Mouse (Mus musculus) ES-Bruce4 (cell line): ENCODE measurements around the gene Ccdc130. TPM values are rescaled to one million over a fixed set of nuclear protein-coding genes. Genes with fewer than 3 reads are reported as not detected.
A peak's percentile ranks its signal among the peaks of the same experiment; 100 is the strongest.

ENCODE experiments used
- H3K27ac ChIP-seq: 2 replicates; pipeline ENCODE4 v1.5.1; 2012; ENCODE audit warnings: low read length, inconsistent platforms; ENCODE audit not compliant: insufficient read depth
- H3K27me3 ChIP-seq: 2 replicates; pipeline ENCODE4 v1.6.1; 2012; ENCODE audit warnings: mild to moderate bottlenecking, low read length, inconsistent platforms; ENCODE audit not compliant: control insufficient read depth, poor library complexity, insufficient read depth, severe bottlenecking
- H3K36me3 ChIP-seq: 2 replicates; pipeline ENCODE4 v1.6.1; 2012; ENCODE audit warnings: inconsistent platforms, mild to moderate bottlenecking, low read length, moderate library complexity; ENCODE audit not compliant: control insufficient read depth, poor library complexity, insufficient read depth, severe bottlenecking
- H3K4me1 ChIP-seq: one replicate; pipeline ENCODE4 v1.8.1; 2011; ENCODE audit warnings: low read length; ENCODE audit not compliant: control insufficient read depth, insufficient read depth
- H3K4me3 ChIP-seq: 2 replicates; pipeline ENCODE4 v1.5.1; 2011; ENCODE audit warnings: low read depth, mild to moderate bottlenecking, low read length
- H3K9ac ChIP-seq: 2 replicates; pipeline ENCODE4 v1.6.1; 2012; ENCODE audit warnings: low read depth, mild to moderate bottlenecking, inconsistent platforms; ENCODE audit not compliant: poor library complexity, severe bottlenecking
- H3K9me3 ChIP-seq: replicated peaks from 2 replicates; pipeline ENCODE4 v1.6.1; 2012; ENCODE audit warnings: mild to moderate bottlenecking, low read length, inconsistent platforms; ENCODE audit not compliant: control insufficient read depth, poor library complexity, insufficient read depth, severe bottlenecking
- CTCF ChIP-seq: IDR thresholded peaks from one replicate; pipeline ENCODE4 v1.8.1; 2011; ENCODE audit warnings: low read depth, low read length
- EP300 ChIP-seq: IDR thresholded peaks from 2 replicates; pipeline ENCODE4 v1.6.1; 2011; ENCODE audit warnings: low read depth, low read length; ENCODE audit not compliant: insufficient read depth
- POLR2A ChIP-seq: IDR thresholded peaks from one replicate; pipeline ENCODE4 v1.8.1; 2011; ENCODE audit warnings: low read length; ENCODE audit not compliant: insufficient read depth
- polyA plus RNA-seq: library from polyadenylated mRNA; stranded (reverse); fragments of >200 nt; gene quantifications from 2 replicates; pipeline ENCODE4 v1.2.4, GENCODE M21; 2011; ENCODE audit warnings: low read depth; ENCODE audit not compliant: missing spikeins, insufficient read depth, insufficient read length

Gene Ccdc130
- 21.3 and 25.7 TPM in 2 replicates for polyA plus RNA-seq

GRCm38 (mm10) chr8:84269950-84270773, at the start of gene Ccdc130:
TSS of gene Ccdc130 (minus strand) at chr8:84270380.
- H3K9ac ChIP-seq: peak within 1 kb of the TSS; percentile 74
- peak within 1 kb of the TSS; percentile 37; the same call in 1 of the 2 replicates for H3K27ac ChIP-seq
- H3K4me1 ChIP-seq: no peaks in the 10 kb centered on the region
- TF ChIP-seq EP300 (0 out of 2 replicates have a peak, but pooled peaks have one; percentile 24), POLR2A (no peak)
- no peaks in the 10 kb centered on the region for H3K9me3 ChIP-seq
- H3K36me3 ChIP-seq: peaks cover 5% of the 10 kb centered on the region
- no peaks in the 10 kb centered on the region for H3K27me3 ChIP-seq
- peak within 1 kb of the TSS; percentile 88 for H3K4me3 ChIP-seq

GRCm38 (mm10) chr8:84308376-84308775, 38.2 kb upstream of the Ccdc130 start:
- H3K4me3 ChIP-seq: no peak overlapping the region
- H3K27ac ChIP-seq: no peak overlapping the region
- no peak overlapping the region for H3K9ac ChIP-seq
- H3K27me3 ChIP-seq: no peaks in the 10 kb centered on the region; the same call in 1 of the 2 replicates
- H3K4me1 ChIP-seq: no peaks in the 10 kb centered on the region
- no peaks in the 10 kb centered on the region for H3K9me3 ChIP-seq
- H3K36me3 ChIP-seq: no peaks in the 10 kb centered on the region
- no peak for TF ChIP-seq CTCF
- no peak for TF ChIP-seq POLR2A
- TF ChIP-seq EP300: no peak

- H3K36me3 ChIP-seq: no peaks in the 10 kb centered on the region
- no peaks in the 10 kb centered on the region; the same call in 1 of the 2 replicates for H3K27me3 ChIP-seq
- H3K9me3 ChIP-seq: peaks cover 4% of the 10 kb centered on the region; the same call in 1 of the 2 replicates
- no peak overlapping the region for H3K4me3 ChIP-seq
- H3K27ac ChIP-seq: no peak overlapping the region
- no peaks in the 10 kb centered on the region for H3K4me1 ChIP-seq
- TF ChIP-seq POLR2A (no peak), EP300 (no peak), CTCF (no peak)
- no peak overlapping the region for H3K9ac ChIP-seq
These were observed 33.8 kb upstream of the Ccdc130 start for GRCm38 (mm10) chr8:84303951-84304350.

- H3K4me1 ChIP-seq: peaks cover 4% of the 10 kb centered on the region
- H3K27ac ChIP-seq: peak overlapping the region; percentile 28; the same call in 1 of the 2 replicates
- no peak overlapping the region for H3K4me3 ChIP-seq
- no peak overlapping the region for H3K9ac ChIP-seq
- H3K36me3 ChIP-seq: no peaks in the 10 kb centered on the region
- H3K27me3 ChIP-seq: no peaks in the 10 kb centered on the region
- TF ChIP-seq POLR2A: no peak
- TF ChIP-seq CTCF: no peak
- no peak for TF ChIP-seq EP300
- H3K9me3 ChIP-seq: peaks cover 4% of the 10 kb centered on the region; the same call in 1 of the 2 replicates
These were observed 27.0 kb upstream of the Ccdc130 start for GRCm38 (mm10) chr8:84297029-84297785.

GRCm38 (mm10) chr8:84291688-84292087, 21.5 kb upstream of the Ccdc130 start:
- no peaks in the 10 kb centered on the region for H3K36me3 ChIP-seq
- H3K4me1 ChIP-seq: no peaks in the 10 kb centered on the region
- no peak overlapping the region for H3K27ac ChIP-seq
- H3K9ac ChIP-seq: no peak overlapping the region
- TF ChIP-seq EP300 (no peak), CTCF (peak; percentile 62)
- no peaks in the 10 kb centered on the region for H3K27me3 ChIP-seq
- no peaks in the 10 kb centered on the region for H3K9me3 ChIP-seq
- no peak overlapping the region for H3K4me3 ChIP-seq

GRCm38 (mm10) chr8:84291086-84291485, 20.9 kb upstream of the Ccdc130 start:
- no peak overlapping the region for H3K4me3 ChIP-seq
- H3K9me3 ChIP-seq: no peaks in the 10 kb centered on the region
- TF ChIP-seq POLR2A: no peak
- no peak for TF ChIP-seq CTCF
- TF ChIP-seq EP300: no peak
- no peaks in the 10 kb centered on the region for H3K36me3 ChIP-seq
- no peaks in the 10 kb centered on the region for H3K27me3 ChIP-seq
- no peak overlapping the region for H3K27ac ChIP-seq
- no peaks in the 10 kb centered on the region for H3K4me1 ChIP-seq
- no peak overlapping the region for H3K9ac ChIP-seq
